Mouse (Mus musculus) midbrain, embryonic 11.5 days (tissue): Measurements from ENCODE around the gene Lmcd1. TPM values are rescaled to one million over a fixed set of nuclear protein-coding genes. Genes with fewer than 3 reads are reported as not detected.
"Not testable (repeated sequence)": the region's sequence is repeated elsewhere in the genome, so short reads cannot be mapped to it uniquely, and the experiment has no call there.

Experiments used
- ATAC-seq: fragments of 200-750 bp; cut with Nextera tagmentation; 2 replicates; pipeline ENCODE4 v1.8.0; 2017; ENCODE audit warnings: moderate TSS enrichment, moderate library complexity; ENCODE audit not compliant: low FRiP score
- DNase-seq: peaks from one replicate; pipeline ENCODE4 v3.0.0; 2015; ENCODE audit warnings: low spot score; ENCODE audit errors: missing footprints
- H3K27ac ChIP-seq: fragments of 300-500 bp; sonication (generic); 2 replicates; pipeline ENCODE4 v1.5.1; 2014; ENCODE audit warnings: low read depth, low read length
- H3K27me3 ChIP-seq: fragments of 300-500 bp; sonication (generic); 2 replicates; pipeline ENCODE4 v1.6.1; 2014; ENCODE audit warnings: mild to moderate bottlenecking, low read length, moderate library complexity, mixed read lengths; ENCODE audit not compliant: control insufficient read depth, insufficient read depth
- H3K36me3 ChIP-seq: fragments of 300-500 bp; sonication (generic); 2 replicates; pipeline ENCODE4 v1.6.1; 2014; ENCODE audit warnings: mild to moderate bottlenecking, low read length, moderate library complexity, mixed read lengths; ENCODE audit not compliant: control insufficient read depth, insufficient read depth
- H3K4me1 ChIP-seq: fragments of 300-500 bp; sonication (generic); 2 replicates; pipeline ENCODE4 v1.6.1; 2014; ENCODE audit warnings: low read length; ENCODE audit not compliant: control insufficient read depth, insufficient read depth
- H3K4me2 ChIP-seq: fragments of 300-500 bp; sonication (generic); 2 replicates; pipeline ENCODE4 v1.6.1; 2014; ENCODE audit warnings: mild to moderate bottlenecking, moderate library complexity
- H3K4me3 ChIP-seq: fragments of 300-500 bp; sonication (generic); 2 replicates; pipeline ENCODE4 v1.5.1; 2014; ENCODE audit warnings: low read depth, low read length
- H3K9ac ChIP-seq: fragments of 300-500 bp; sonication (generic); 2 replicates; pipeline ENCODE4 v1.6.1; 2014; ENCODE audit warnings: low read length
- H3K9me3 ChIP-seq: fragments of 300-500 bp; sonication (generic); 2 replicates; pipeline ENCODE4 v1.6.1; 2016; ENCODE audit warnings: low read length; ENCODE audit not compliant: control insufficient read depth
- WGBS: fragments of 180-500 bp; shearing (Covaris S2); extraction: QIAGEN DNeasy Blood & Tissue Kit; methylation state at CpG from one replicate; pipeline ENCODE4 v1.1.7; 2014; 5-methylcytosine and 5-hydroxymethylcytosine counted together
- polyA plus RNA-seq: library from polyadenylated mRNA; unstranded; fragments of >200 nt; fragmentation: Nextera tagmentation; extraction: Ambion mirVana; gene quantifications from 2 replicates; pipeline ENCODE4 v1.2.1, GENCODE M21; 2014

Lmcd1 gene
- polyA plus RNA-seq = 3.0 and 3.8 TPM in 2 replicates

DNA sequence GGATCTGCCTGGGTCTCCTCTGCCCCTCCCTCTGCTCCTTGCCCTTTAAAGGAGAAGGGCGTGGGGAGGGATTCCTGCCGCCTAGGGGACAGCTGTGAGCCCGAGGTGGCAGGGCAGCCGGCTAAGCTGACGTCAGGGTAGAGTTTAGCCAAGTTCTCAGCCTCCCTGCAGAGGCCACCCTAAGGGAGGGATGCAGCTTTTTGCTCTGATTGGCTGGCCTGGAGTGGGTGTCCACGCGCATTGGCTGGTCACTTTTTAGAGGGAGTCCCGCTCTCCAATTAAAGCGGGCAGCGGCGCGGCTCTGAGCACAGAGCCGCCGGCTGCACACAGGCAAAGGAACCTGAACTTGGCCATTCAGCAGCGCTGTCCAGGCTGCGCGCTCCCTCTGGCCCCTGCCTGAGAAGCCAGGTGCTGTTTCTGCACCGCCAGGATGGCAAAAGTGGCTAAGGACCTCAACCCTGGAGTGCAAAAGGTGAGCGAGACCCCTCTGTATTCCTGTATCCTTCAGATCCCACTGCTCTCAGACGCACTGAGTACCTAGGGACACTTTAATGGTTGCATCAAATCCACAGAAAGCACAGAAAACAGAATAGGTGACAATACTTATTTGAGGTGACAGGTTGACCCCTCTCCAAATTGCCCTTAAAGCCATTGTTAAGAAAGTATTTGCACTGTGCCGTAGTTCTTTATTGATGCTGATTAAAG, at the start of gene Lmcd1:
Gene Lmcd1, plus strand, starts transcription at position 258 of the 705 bp plus-strand sequence.
- Histone ChIP-seq H3K27me3 (no peaks in the 10 kb centered on the region), H3K9ac (no peak within 1 kb of the TSS), H3K9me3 (no peaks in the 10 kb centered on the region), H3K36me3 (no peaks in the 10 kb centered on the region), H3K27ac (no peak within 1 kb of the TSS), H3K4me3 (peak within 1 kb of the TSS; percentile 16; the same call in 1 of the 2 replicates), H3K4me1 (peaks cover 12% of the 10 kb centered on the region), H3K4me2 (peak within 1 kb of the TSS; percentile 55)
- peak; percentile 98 for ATAC-seq
- 4% methylated on average over 21 of the region's 21 CpGs for WGBS
- peak; percentile 94 for DNase-seq

GRCm38 (mm10) chr6:112223877-112224632, 49.5 kb upstream of the Lmcd1 start:
- Histone ChIP-seq H3K4me1 (no peaks in the 10 kb centered on the region), H3K4me3 (no peak overlapping the region), H3K9ac (no peak overlapping the region), H3K27me3 (no peaks in the 10 kb centered on the region), H3K4me2 (no peak overlapping the region), H3K9me3 (no peaks in the 10 kb centered on the region), H3K36me3 (no peaks in the 10 kb centered on the region), H3K27ac (no peak overlapping the region)
- WGBS = 84% methylated on average over 13 of the region's 13 CpGs
- ATAC-seq (no peak), DNase-seq (peak; percentile 49)

GRCm38 (mm10) chr6:112236775-112237174, 36.8 kb upstream of the Lmcd1 start:
- no peaks in the 10 kb centered on the region for H3K27me3 ChIP-seq
- H3K36me3 ChIP-seq = no peaks in the 10 kb centered on the region
- ATAC-seq = no peak
- H3K9ac ChIP-seq = no peak overlapping the region
- no peaks in the 10 kb centered on the region for H3K9me3 ChIP-seq
- 91% methylated on average over 1 of the region's 1 CpGs for WGBS
- no peak overlapping the region for H3K4me3 ChIP-seq
- DNase-seq = no peak
- H3K4me2 ChIP-seq = no peak overlapping the region
- no peak overlapping the region for H3K27ac ChIP-seq
- no peaks in the 10 kb centered on the region for H3K4me1 ChIP-seq

DNA sequence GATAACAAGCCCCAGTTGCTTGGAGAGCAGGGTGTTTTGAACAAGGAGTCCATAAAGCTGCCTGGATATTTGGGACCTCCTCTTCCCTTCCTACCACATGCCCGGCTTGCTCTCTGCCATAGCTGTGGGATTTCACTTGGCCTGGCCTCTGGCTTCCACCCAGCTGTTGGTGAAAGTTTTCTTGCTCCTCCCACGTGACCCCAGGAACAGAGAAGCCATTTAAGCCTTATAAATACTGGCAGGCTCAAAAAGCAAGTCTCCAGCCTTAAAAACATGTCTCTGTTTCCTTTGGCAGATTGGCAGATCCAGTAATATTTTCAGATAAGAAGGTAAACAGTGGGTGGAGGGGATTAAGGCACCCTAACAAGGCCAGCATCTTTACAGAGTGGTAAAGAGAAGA, 31.3 kb upstream of the Lmcd1 start:
- Histone ChIP-seq H3K4me3 (no peak overlapping the region), H3K27ac (no peak overlapping the region), H3K27me3 (no peaks in the 10 kb centered on the region), H3K9me3 (no peaks in the 10 kb centered on the region), H3K36me3 (no peaks in the 10 kb centered on the region), H3K4me2 (no peak overlapping the region), H3K9ac (no peak overlapping the region), H3K4me1 (no peaks in the 10 kb centered on the region)
- DNase-seq (no peak), ATAC-seq (no peak)
- WGBS = 69% methylated on average over 2 of the region's 2 CpGs

- Histone ChIP-seq H3K36me3 (no peaks in the 10 kb centered on the region), H3K9me3 (no peaks in the 10 kb centered on the region), H3K27ac (no peak overlapping the region), H3K4me2 (no peak overlapping the region), H3K27me3 (no peaks in the 10 kb centered on the region), H3K4me1 (no peaks in the 10 kb centered on the region), H3K4me3 (no peak overlapping the region), H3K9ac (no peak overlapping the region)
- 87% methylated on average over 4 of the region's 4 CpGs for WGBS
- ATAC-seq = no peak
- DNase-seq = no peak
Observed at GRCm38 (mm10) chr6:112245639-112246038, 27.9 kb upstream of the Lmcd1 start.

DNA sequence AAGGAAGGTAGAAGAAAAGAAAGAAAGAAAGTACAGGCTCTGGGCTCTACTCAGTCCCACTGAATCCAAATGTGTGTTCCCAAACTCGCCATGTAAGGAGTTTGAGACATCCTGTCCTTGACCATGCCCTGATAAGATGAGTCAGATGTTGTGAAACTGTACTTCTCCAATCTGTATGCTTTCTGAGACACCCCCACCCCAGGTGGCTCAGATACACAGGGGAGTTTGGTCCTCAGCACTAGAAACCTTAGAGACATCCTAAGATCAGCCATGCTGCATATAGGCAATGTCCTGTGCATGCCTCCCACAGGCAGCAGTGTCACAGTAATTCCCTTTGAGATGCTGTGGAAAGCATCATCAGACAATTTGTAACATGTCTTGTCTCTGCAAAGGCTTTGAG, 26.9 kb upstream of the Lmcd1 start:
- no peak overlapping the region for H3K9ac ChIP-seq
- WGBS = 69% methylated on average over 1 of the region's 1 CpGs
- no peaks in the 10 kb centered on the region for H3K9me3 ChIP-seq
- no peaks in the 10 kb centered on the region for H3K36me3 ChIP-seq
- no peak overlapping the region for H3K4me2 ChIP-seq
- H3K4me3 ChIP-seq = no peak overlapping the region
- no peak overlapping the region for H3K27ac ChIP-seq
- DNase-seq (no peak), ATAC-seq (no peak)
- no peaks in the 10 kb centered on the region for H3K27me3 ChIP-seq
- no peaks in the 10 kb centered on the region for H3K4me1 ChIP-seq

- DNase-seq = peak; percentile 93
- not testable (repeated sequence) for H3K27me3 ChIP-seq
Observed at GRCm38 (mm10) chr6:112253943-112254342, 19.6 kb upstream of the Lmcd1 start.

DNA sequence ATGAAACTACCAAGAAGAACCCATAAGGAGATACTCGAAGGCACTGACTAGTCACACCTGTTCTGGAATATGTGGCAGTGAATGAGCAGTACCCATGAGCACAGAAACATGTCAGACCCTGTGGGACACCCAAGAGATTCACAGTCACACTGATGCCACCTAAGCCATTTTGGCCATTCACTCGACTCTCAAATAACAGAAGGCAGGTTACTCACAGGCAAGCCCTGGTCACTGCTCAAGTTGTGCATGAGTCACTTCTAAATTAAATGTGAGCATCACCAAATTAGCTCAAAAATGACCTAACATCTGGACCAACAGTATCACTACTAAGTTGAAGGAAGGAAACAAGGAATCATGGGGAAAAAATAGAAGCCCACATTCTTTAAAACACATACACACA, 18.6 kb upstream of the Lmcd1 start:
- Histone ChIP-seq H3K4me3 (no peak overlapping the region), H3K27ac (no peak overlapping the region), H3K36me3 (no peaks in the 10 kb centered on the region), H3K4me1 (no peaks in the 10 kb centered on the region), H3K9ac (no peak overlapping the region), H3K27me3 (no peaks in the 10 kb centered on the region), H3K9me3 (no peaks in the 10 kb centered on the region), H3K4me2 (no peak overlapping the region)
- DNase-seq = no peak
- ATAC-seq = no peak
- WGBS = 82% methylated on average over 2 of the region's 2 CpGs

More at GRCm38 (mm10) chr6:112253943-112254342, 19.6 kb upstream of the Lmcd1 start:
- not testable (repeated sequence) for H3K4me2 ChIP-seq, H3K4me1 ChIP-seq, H3K9ac ChIP-seq, ATAC-seq, H3K9me3 ChIP-seq, H3K36me3 ChIP-seq, H3K4me3 ChIP-seq, H3K27ac ChIP-seq
- 94% methylated on average over 2 of the region's 3 CpGs for WGBS
